Mouse (Mus musculus) E14TG2a.4 (cell line): ENCODE data around the gene Zfp385c.

Source experiments
- H3K27me3 ChIP-seq: 2 replicates; pipeline ENCODE4 v1.6.1; 2014; ENCODE audit warnings: low read length, control low read depth; ENCODE audit not compliant: insufficient read depth
- H3K36me3 ChIP-seq: 2 replicates; pipeline ENCODE4 v1.6.1; 2014; ENCODE audit warnings: low read length, control low read depth; ENCODE audit not compliant: insufficient read depth
- H3K4me1 ChIP-seq: replicated peaks from 2 replicates; pipeline ENCODE4 v1.6.1; 2014; ENCODE audit warnings: low read depth, low read length, control low read depth
- H3K4me3 ChIP-seq: replicated peaks from 2 replicates; pipeline ENCODE4 v1.5.1; 2014; ENCODE audit warnings: mild to moderate bottlenecking, low read length
- H3K9me3 ChIP-seq: 2 replicates; pipeline ENCODE4 v1.6.1; 2014; ENCODE audit warnings: low read length, control low read depth
- CTCF ChIP-seq: conservative IDR thresholded peaks from 2 replicates; pipeline ENCODE4 v1.5.1; 2014; ENCODE audit warnings: low read length
- NANOG ChIP-seq: IDR thresholded peaks from 2 replicates; pipeline ENCODE4 v1.6.1; 2014; ENCODE audit warnings: borderline replicate concordance, low read length, mixed read lengths
- POU5F1 ChIP-seq: IDR thresholded peaks from 2 replicates; pipeline ENCODE4 v1.6.1; 2014; ENCODE audit warnings: low read length, borderline replicate concordance

The Zfp385c gene

GRCm38 (mm10) chr11:100609997-100610680 lies 82.1 kb downstream of the Zfp385c start:
- Histone ChIP-seq H3K27me3 (no peaks in the 10 kb centered on the region), H3K4me3 (no peak overlapping the region), H3K36me3 (peaks cover 80% of the 10 kb centered on the region), H3K9me3 (no peaks in the 10 kb centered on the region), H3K4me1 (peaks cover 97% of the 10 kb centered on the region)
- TF ChIP-seq POU5F1 (no peak), NANOG (no peak), CTCF (no peak)

- H3K4me1 ChIP-seq = peaks cover 96% of the 10 kb centered on the region
- peaks cover 78% of the 10 kb centered on the region for H3K36me3 ChIP-seq
- no peak for TF ChIP-seq CTCF
- TF ChIP-seq POU5F1 = no peak
- no peak for TF ChIP-seq NANOG
- H3K27me3 ChIP-seq = no peaks in the 10 kb centered on the region
- no peak overlapping the region for H3K4me3 ChIP-seq
- no peaks in the 10 kb centered on the region for H3K9me3 ChIP-seq
Observed at GRCm38 (mm10) chr11:100609355-100609996, 82.8 kb downstream of the Zfp385c start.

GRCm38 (mm10) chr11:100608796-100609195 lies 83.5 kb downstream of the Zfp385c start:
- peaks cover 84% of the 10 kb centered on the region for H3K36me3 ChIP-seq
- TF ChIP-seq CTCF (no peak), NANOG (no peak), POU5F1 (no peak)
- H3K27me3 ChIP-seq = no peaks in the 10 kb centered on the region
- no peak overlapping the region for H3K4me3 ChIP-seq
- no peaks in the 10 kb centered on the region for H3K9me3 ChIP-seq
- peaks cover 97% of the 10 kb centered on the region for H3K4me1 ChIP-seq

- H3K9me3 ChIP-seq = no peaks in the 10 kb centered on the region
- peaks cover 90% of the 10 kb centered on the region for H3K36me3 ChIP-seq
- H3K4me1 ChIP-seq = peaks cover 93% of the 10 kb centered on the region
- TF ChIP-seq POU5F1 (no peak), NANOG (no peak), CTCF (no peak)
- H3K4me3 ChIP-seq = no peak overlapping the region
- H3K27me3 ChIP-seq = no peaks in the 10 kb centered on the region
Observed at GRCm38 (mm10) chr11:100607121-100607520, 85.1 kb downstream of the Zfp385c start.

GRCm38 (mm10) chr11:100605451-100605850 lies 86.8 kb downstream of the Zfp385c start:
- no peak overlapping the region; the same call in 1 of the 2 replicates for H3K4me3 ChIP-seq
- TF ChIP-seq NANOG (no peak), CTCF (no peak), POU5F1 (no peak)
- peaks cover 90% of the 10 kb centered on the region for H3K36me3 ChIP-seq
- H3K9me3 ChIP-seq = no peaks in the 10 kb centered on the region
- H3K4me1 ChIP-seq = peaks cover 76% of the 10 kb centered on the region
- H3K27me3 ChIP-seq = no peaks in the 10 kb centered on the region

- Histone ChIP-seq H3K9me3 (no peaks in the 10 kb centered on the region), H3K4me1 (peaks cover 69% of the 10 kb centered on the region), H3K36me3 (peaks cover 90% of the 10 kb centered on the region), H3K4me3 (no peak overlapping the region; the same call in 1 of the 2 replicates), H3K27me3 (no peaks in the 10 kb centered on the region)
- TF ChIP-seq POU5F1 (no peak), NANOG (no peak), CTCF (no peak)
Observed at GRCm38 (mm10) chr11:100604321-100605005, 87.8 kb downstream of the Zfp385c start.

GRCm38 (mm10) chr11:100603813-100604212 lies 88.4 kb downstream of the Zfp385c start:
- Histone ChIP-seq H3K9me3 (no peaks in the 10 kb centered on the region), H3K4me3 (no peak overlapping the region), H3K4me1 (peaks cover 69% of the 10 kb centered on the region), H3K27me3 (no peaks in the 10 kb centered on the region), H3K36me3 (peaks cover 90% of the 10 kb centered on the region)
- no peak for TF ChIP-seq CTCF
- no peak for TF ChIP-seq POU5F1
- no peak for TF ChIP-seq NANOG

- Histone ChIP-seq H3K4me1 (peaks cover 62% of the 10 kb centered on the region), H3K4me3 (no peak overlapping the region), H3K27me3 (no peaks in the 10 kb centered on the region), H3K36me3 (peaks cover 90% of the 10 kb centered on the region), H3K9me3 (no peaks in the 10 kb centered on the region)
- TF ChIP-seq POU5F1 (no peak), NANOG (no peak), CTCF (no peak)
Observed at GRCm38 (mm10) chr11:100603155-100603554, 89.1 kb downstream of the Zfp385c start.
